Mouse (Mus musculus) layer of hippocampus, postnatal 36 days (tissue): ENCODE measurements around the gene Dcun1d2. TPM values are rescaled to one million over a fixed set of nuclear protein-coding genes. Genes with fewer than 3 reads are reported as not detected.

Source experiments
- total RNA-seq, 2 experiments: library from RNA; stranded (reverse); gene quantifications; 2 replicates each; pipeline ENCODE4 v1.2.3; 2021

The Dcun1d2 gene
- total RNA-seq, 2 experiments from 2014 or later: 37.2 to 38.9 TPM

Other genes starting within 250 kb of the Dcun1d2 start
- not detected for gene Proz, start 227.2 kb downstream of the Dcun1d2 start, total RNA-seq
- gene Pcid2, start 182.7 kb downstream of the Dcun1d2 start, total RNA-seq: 10 to 100 TPM; 27.1 to 27.3 TPM
- 10 to 100 TPM; 59.1 to 66.8 TPM for gene Cul4a, start 182.5 kb downstream of the Dcun1d2 start, total RNA-seq
- 100 to 1,000 TPM; 267 to 270 TPM for gene Lamp1, start 129.0 kb downstream of the Dcun1d2 start, total RNA-seq
- 1 to 10 TPM; 3.2 to 3.4 TPM for gene Grtp1, start 87.5 kb downstream of the Dcun1d2 start, total RNA-seq
- 1 to 10 TPM in 1 of 2 experiments, under 1 TPM in 1; 0.27 to 1.3 TPM for gene Adprhl1, start 34.0 kb downstream of the Dcun1d2 start, total RNA-seq
- gene Tmco3, start 59 bp upstream of the Dcun1d2 start, total RNA-seq: 10 to 100 TPM; 41.4 to 45.0 TPM
- 10 to 100 TPM; 65.6 to 82.5 TPM for gene Tfdp1, start 50.6 kb upstream of the Dcun1d2 start, total RNA-seq
- not detected for gene Atp4b, start 108.7 kb upstream of the Dcun1d2 start, total RNA-seq
- gene Grk1, start 117.0 kb upstream of the Dcun1d2 start, total RNA-seq: not detected
- gene Tmem255b, start 147.1 kb upstream of the Dcun1d2 start, total RNA-seq: 1 to 10 TPM; 4.4 to 5.1 TPM
- 10 to 100 TPM; 81.3 to 85.0 TPM for gene Gas6, start 206.4 kb upstream of the Dcun1d2 start, total RNA-seq